Mouse (Mus musculus): ENCODE measurements around the gene Dnajb6. TPM values are rescaled to one million over a fixed set of nuclear protein-coding genes. Genes with fewer than 3 reads are reported as not detected.

The Dnajb6 gene
- polyA plus RNA-seq, 1 experiment from 2014 or later: 154 TPM

DNA sequence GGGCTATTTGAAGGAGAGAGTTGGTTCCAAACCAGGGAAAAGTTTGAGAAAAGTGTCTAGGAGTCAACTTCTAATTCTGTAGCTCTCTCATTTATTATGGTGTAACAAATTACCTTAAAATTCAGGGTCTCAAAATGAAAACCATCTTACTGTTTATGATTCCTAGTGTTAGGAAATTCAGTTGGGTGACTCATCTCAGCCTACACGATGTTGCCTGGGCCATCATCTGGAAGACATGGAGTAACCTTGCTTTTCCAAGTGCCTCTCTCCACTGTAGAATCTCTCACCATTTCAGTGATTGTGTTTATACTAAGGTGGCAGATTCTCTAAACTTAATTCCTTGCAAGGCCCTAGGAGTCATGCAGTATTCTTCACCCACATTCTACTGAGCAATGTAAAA, 119.5 kb downstream of the Dnajb6 start:
- WGBS: 65% methylated on average over 1 of the region's 1 CpGs
- Histone ChIP-seq H3K27me3 (no peaks in the 10 kb centered on the region), H3K4me1 (no peaks in the 10 kb centered on the region), H3K4me2 (replicated peaks) (no peak overlapping the region), H3K9ac (no peak overlapping the region), H3K9me3 (no peaks in the 10 kb centered on the region), H3K27ac (no peak overlapping the region), H3K4me3 (no peak overlapping the region), H3K36me3 (no peaks in the 10 kb centered on the region)
- no peak for ATAC-seq (ENCODE audit: low FRiP score, low read depth)

DNA sequence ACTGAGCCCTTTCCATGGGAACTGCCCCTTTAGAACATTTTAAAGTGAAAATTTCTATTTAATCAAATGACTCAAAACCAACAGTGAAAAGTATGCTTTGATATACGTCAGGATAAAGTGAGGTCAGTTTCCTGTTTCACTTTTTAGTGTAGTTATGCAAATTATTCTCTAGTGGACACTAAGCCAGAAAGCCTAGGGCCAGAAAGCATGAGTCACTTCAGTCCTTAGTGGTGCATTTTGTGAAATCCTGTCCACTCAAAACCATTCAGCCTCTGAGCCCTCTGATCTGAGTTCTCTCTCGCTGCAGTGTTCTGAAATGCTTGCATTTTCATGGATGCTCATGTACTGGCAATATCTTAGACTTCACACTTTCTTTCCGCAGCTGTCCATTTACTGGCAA, 126.0 kb downstream of the Dnajb6 start:
- H3K4me3 ChIP-seq: no peak overlapping the region
- no peak for ATAC-seq (ENCODE audit: low FRiP score, low read depth)

DNA sequence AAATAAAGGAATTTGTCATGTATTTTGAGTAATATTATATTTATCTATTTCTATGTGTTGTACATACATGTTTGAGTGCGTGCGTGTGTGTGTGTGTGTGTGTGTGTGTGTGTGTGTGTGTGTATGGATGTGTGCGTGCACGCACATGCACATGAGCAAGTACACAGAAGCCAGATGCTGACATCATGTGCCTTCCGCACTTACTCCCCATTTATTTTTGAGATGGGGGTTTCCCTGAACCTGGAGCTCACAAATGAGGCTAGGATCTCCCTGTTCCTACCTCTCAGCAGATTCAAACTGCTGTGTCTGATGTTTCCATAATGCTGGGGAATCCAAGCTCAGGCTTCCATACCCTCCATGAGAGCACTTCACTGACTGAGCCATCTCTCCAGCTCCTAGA, 126.9 kb downstream of the Dnajb6 start:
- no peaks in the 10 kb centered on the region for H3K36me3 ChIP-seq
- H3K27ac ChIP-seq: no peak overlapping the region
- no peak overlapping the region for H3K9ac ChIP-seq
- no peak for ATAC-seq (ENCODE audit: low FRiP score, low read depth)
- WGBS: 92% methylated on average over 5 of the region's 5 CpGs
- H3K27me3 ChIP-seq: no peaks in the 10 kb centered on the region
- no peak overlapping the region for H3K4me3 ChIP-seq
- H3K4me2 ChIP-seq (replicated peaks): no peak overlapping the region
- no peaks in the 10 kb centered on the region for H3K9me3 ChIP-seq
- no peaks in the 10 kb centered on the region for H3K4me1 ChIP-seq

More for the DNA sequence above, 126.0 kb downstream of the Dnajb6 start:
- H3K27me3 ChIP-seq: no peaks in the 10 kb centered on the region
- H3K36me3 ChIP-seq: no peaks in the 10 kb centered on the region
- WGBS: 76% methylated on average over 3 of the region's 3 CpGs
- no peaks in the 10 kb centered on the region for H3K4me1 ChIP-seq
- H3K9ac ChIP-seq: no peak overlapping the region
- no peak overlapping the region for H3K27ac ChIP-seq
- H3K9me3 ChIP-seq: no peaks in the 10 kb centered on the region
- no peak overlapping the region for H3K4me2 ChIP-seq (replicated peaks)

DNA sequence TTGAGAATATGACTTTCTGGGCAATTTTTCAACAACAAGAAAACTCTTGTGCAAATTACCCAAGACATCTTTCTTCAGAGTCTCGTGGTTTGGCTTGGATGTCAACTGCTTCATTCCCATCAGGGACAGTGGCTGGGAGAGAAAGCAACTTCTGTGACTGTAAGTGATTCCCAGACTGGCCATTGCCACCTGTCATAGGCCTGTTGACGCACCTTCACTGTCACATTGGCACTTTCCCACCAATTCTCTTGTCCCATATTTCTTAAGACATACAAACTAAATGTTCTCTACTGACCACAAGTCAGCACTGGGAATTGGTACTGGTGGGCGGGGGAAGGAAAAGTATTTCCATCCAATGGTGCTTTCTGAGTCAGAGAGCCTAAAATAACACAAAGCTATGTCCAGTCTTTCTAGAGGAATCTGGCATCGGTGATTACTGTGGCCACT, 128.8 kb downstream of the Dnajb6 start:
- H3K4me3 ChIP-seq: no peak overlapping the region
- H3K27me3 ChIP-seq: no peaks in the 10 kb centered on the region
- no peaks in the 10 kb centered on the region for H3K9me3 ChIP-seq
- H3K36me3 ChIP-seq: no peaks in the 10 kb centered on the region
- no peak overlapping the region for H3K27ac ChIP-seq
- no peak overlapping the region for H3K4me2 ChIP-seq (replicated peaks)
- no peak for ATAC-seq (ENCODE audit: low FRiP score, low read depth)
- 84% methylated on average over 4 of the region's 4 CpGs for WGBS
- H3K4me1 ChIP-seq: no peaks in the 10 kb centered on the region
- H3K9ac ChIP-seq: no peak overlapping the region

DNA sequence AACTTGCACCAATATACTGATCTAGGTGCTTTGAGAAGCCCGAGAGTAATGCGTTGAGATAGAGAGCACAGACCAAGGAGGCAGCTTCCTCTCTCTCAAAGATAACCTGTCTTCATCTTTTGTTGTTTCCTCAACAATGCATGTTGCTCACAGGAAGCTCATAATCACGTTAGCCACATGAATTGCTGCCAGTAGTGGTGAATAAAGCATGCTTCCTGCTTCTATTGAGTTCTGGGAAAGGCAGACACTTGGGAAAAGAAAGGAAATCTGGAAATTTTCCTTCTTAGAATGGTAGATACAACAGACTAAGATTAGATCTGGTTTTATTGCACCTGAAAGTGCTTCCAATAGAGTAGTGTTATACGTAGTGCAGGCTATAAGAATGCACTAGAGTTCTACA, 129.5 kb downstream of the Dnajb6 start:
- no peak for ATAC-seq (ENCODE audit: low FRiP score, low read depth)

More for the DNA sequence above, 129.5 kb downstream of the Dnajb6 start:
- Histone ChIP-seq H3K4me2 (replicated peaks) (no peak overlapping the region), H3K36me3 (no peaks in the 10 kb centered on the region), H3K4me1 (no peaks in the 10 kb centered on the region), H3K4me3 (no peak overlapping the region), H3K9ac (no peak overlapping the region), H3K27me3 (no peaks in the 10 kb centered on the region), H3K27ac (no peak overlapping the region), H3K9me3 (no peaks in the 10 kb centered on the region)
- 66% methylated on average over 4 of the region's 4 CpGs for WGBS

Other genes starting within 250 kb of the Dnajb6 start
- gene Ube3c, start 166.4 kb upstream of the Dnajb6 start, polyA plus RNA-seq (2015; fragmentation: Nextera tagmentation; extraction: Ambion mirVana): 24.6 and 26.7 TPM in 2 replicates
- not detected in 2 replicates for gene Gm5129, start 248 bp downstream of the Dnajb6 start, polyA plus RNA-seq (2015; fragmentation: Nextera tagmentation; extraction: Ambion mirVana)